Mouse (Mus musculus): ENCODE data around the gene Slc39a10. TPM values are rescaled to one million over a fixed set of nuclear protein-coding genes. Genes with fewer than 3 reads are reported as not detected.

Gene Slc39a10
- polyA plus RNA-seq, 1 experiment, result 0.96 TPM

- Histone ChIP-seq H3K27ac (ENCODE audit: insufficient read depth, low read depth, low read length) (no peak overlapping the region), H3K27me3 (ENCODE audit: control insufficient read depth, insufficient read depth, low read length) (no peaks in the 10 kb centered on the region)
- 24% methylated on average over 4 of the region's 4 CpGs for WGBS
These were observed 3.9 kb downstream of the Slc39a10 start for GRCm38 (mm10) chr1:46888726-46889125.

GRCm38 (mm10) chr1:46888324-46888723 lies 4.3 kb downstream of the Slc39a10 start:
- H3K4me3 ChIP-seq (ENCODE audit: low read depth, low read length), result no peak overlapping the region
- WGBS, result 20% methylated on average over 2 of the region's 2 CpGs
- no peak overlapping the region for H3K27ac ChIP-seq (ENCODE audit: insufficient read depth, low read depth, low read length)
- TF ChIP-seq POLR2A (IDR thresholded peaks at IDR 0.05; ENCODE audit: low read depth, low read length), result no peak
- TF ChIP-seq CTCF (IDR thresholded peaks at IDR 0.05; ENCODE audit: extremely low read depth, insufficient read length, insufficient replicate concordance, low read depth, low read length), result no peak
- no peaks in the 10 kb centered on the region for H3K27me3 ChIP-seq (ENCODE audit: control insufficient read depth, insufficient read depth, low read length)
- H3K36me3 ChIP-seq (ENCODE audit: control insufficient read depth, insufficient read depth, low read length), result no peaks in the 10 kb centered on the region
- no peaks in the 10 kb centered on the region for H3K4me1 ChIP-seq (ENCODE audit: control insufficient read depth, insufficient read depth, insufficient read length, low read length)

More at GRCm38 (mm10) chr1:46888726-46889125, 3.9 kb downstream of the Slc39a10 start:
- Histone ChIP-seq H3K4me1 (ENCODE audit: control insufficient read depth, insufficient read depth, insufficient read length, low read length) (no peaks in the 10 kb centered on the region), H3K4me3 (ENCODE audit: low read depth, low read length) (no peak overlapping the region), H3K36me3 (ENCODE audit: control insufficient read depth, insufficient read depth, low read length) (no peaks in the 10 kb centered on the region)
- TF ChIP-seq POLR2A (IDR thresholded peaks at IDR 0.05; ENCODE audit: low read depth, low read length) (no peak), CTCF (IDR thresholded peaks at IDR 0.05; ENCODE audit: extremely low read depth, insufficient read length, insufficient replicate concordance, low read depth, low read length) (no peak)

- no peaks in the 10 kb centered on the region for H3K36me3 ChIP-seq (ENCODE audit: control insufficient read depth, insufficient read depth, low read length)
These were observed 4.7 kb downstream of the Slc39a10 start for GRCm38 (mm10) chr1:46887908-46888307.

GRCm38 (mm10) chr1:46886091-46886490 lies 6.6 kb downstream of the Slc39a10 start:
- Histone ChIP-seq H3K4me1 (ENCODE audit: control insufficient read depth, insufficient read depth, insufficient read length, low read length) (no peaks in the 10 kb centered on the region), H3K27ac (ENCODE audit: insufficient read depth, low read depth, low read length) (no peak overlapping the region), H3K36me3 (ENCODE audit: control insufficient read depth, insufficient read depth, low read length) (no peaks in the 10 kb centered on the region), H3K27me3 (ENCODE audit: control insufficient read depth, insufficient read depth, low read length) (no peaks in the 10 kb centered on the region), H3K4me3 (ENCODE audit: low read depth, low read length) (no peak overlapping the region)
- no peak for TF ChIP-seq POLR2A (IDR thresholded peaks at IDR 0.05; ENCODE audit: low read depth, low read length)
- no peak for TF ChIP-seq CTCF (IDR thresholded peaks at IDR 0.05; ENCODE audit: extremely low read depth, insufficient read length, insufficient replicate concordance, low read depth, low read length)
- 45% methylated on average over 9 of the region's 9 CpGs for WGBS

More at GRCm38 (mm10) chr1:46887908-46888307, 4.7 kb downstream of the Slc39a10 start:
- WGBS, result 21% methylated on average over 6 of the region's 6 CpGs
- Histone ChIP-seq H3K4me1 (ENCODE audit: control insufficient read depth, insufficient read depth, insufficient read length, low read length) (no peaks in the 10 kb centered on the region), H3K27me3 (ENCODE audit: control insufficient read depth, insufficient read depth, low read length) (no peaks in the 10 kb centered on the region), H3K27ac (ENCODE audit: insufficient read depth, low read depth, low read length) (no peak overlapping the region), H3K4me3 (ENCODE audit: low read depth, low read length) (no peak overlapping the region)
- TF ChIP-seq POLR2A (IDR thresholded peaks at IDR 0.05; ENCODE audit: low read depth, low read length), result no peak
- TF ChIP-seq CTCF (IDR thresholded peaks at IDR 0.05; ENCODE audit: extremely low read depth, insufficient read length, insufficient replicate concordance, low read depth, low read length), result no peak

GRCm38 (mm10) chr1:46885231-46885630 lies 7.4 kb downstream of the Slc39a10 start:
- 11% methylated on average over 3 of the region's 3 CpGs for whole genome bisulfite sequencing
- Histone ChIP-seq H3K36me3 (ENCODE audit: control insufficient read depth, insufficient read depth, low read length) (no peaks in the 10 kb centered on the region), H3K27ac (ENCODE audit: insufficient read depth, low read depth, low read length) (no peak overlapping the region), H3K4me1 (ENCODE audit: control insufficient read depth, insufficient read depth, insufficient read length, low read length) (no peaks in the 10 kb centered on the region), H3K4me3 (ENCODE audit: low read depth, low read length) (no peak overlapping the region), H3K27me3 (ENCODE audit: control insufficient read depth, insufficient read depth, low read length) (no peaks in the 10 kb centered on the region)
- TF ChIP-seq CTCF (IDR thresholded peaks at IDR 0.05; ENCODE audit: extremely low read depth, insufficient read length, insufficient replicate concordance, low read depth, low read length) (no peak), POLR2A (IDR thresholded peaks at IDR 0.05; ENCODE audit: low read depth, low read length) (no peak)

- no peak for TF ChIP-seq POLR2A (IDR thresholded peaks at IDR 0.05; ENCODE audit: low read depth, low read length)
- TF ChIP-seq CTCF (IDR thresholded peaks at IDR 0.05; ENCODE audit: extremely low read depth, insufficient read length, insufficient replicate concordance, low read depth, low read length), result no peak
- no peak overlapping the region for H3K4me3 ChIP-seq (ENCODE audit: low read depth, low read length)
- no peaks in the 10 kb centered on the region for H3K4me1 ChIP-seq (ENCODE audit: control insufficient read depth, insufficient read depth, insufficient read length, low read length)
These were observed 12.7 kb downstream of the Slc39a10 start for GRCm38 (mm10) chr1:46879951-46880350.

GRCm38 (mm10) chr1:46873770-46874169 lies 18.9 kb downstream of the Slc39a10 start:
- H3K27me3 ChIP-seq (ENCODE audit: control insufficient read depth, insufficient read depth, low read length), result no peaks in the 10 kb centered on the region
- H3K4me3 ChIP-seq (ENCODE audit: low read depth, low read length), result no peak overlapping the region
- H3K27ac ChIP-seq (ENCODE audit: insufficient read depth, low read depth, low read length), result no peak overlapping the region
- no peaks in the 10 kb centered on the region for H3K36me3 ChIP-seq (ENCODE audit: control insufficient read depth, insufficient read depth, low read length)
- no peak for TF ChIP-seq CTCF (IDR thresholded peaks at IDR 0.05; ENCODE audit: extremely low read depth, insufficient read length, insufficient replicate concordance, low read depth, low read length)
- no peak for TF ChIP-seq POLR2A (IDR thresholded peaks at IDR 0.05; ENCODE audit: low read depth, low read length)
- no peaks in the 10 kb centered on the region for H3K4me1 ChIP-seq (ENCODE audit: control insufficient read depth, insufficient read depth, insufficient read length, low read length)
- WGBS, result 63% methylated on average over 3 of the region's 3 CpGs

More at GRCm38 (mm10) chr1:46879951-46880350, 12.7 kb downstream of the Slc39a10 start:
- Histone ChIP-seq H3K36me3 (ENCODE audit: control insufficient read depth, insufficient read depth, low read length) (no peaks in the 10 kb centered on the region), H3K27ac (ENCODE audit: insufficient read depth, low read depth, low read length) (no peak overlapping the region), H3K27me3 (ENCODE audit: control insufficient read depth, insufficient read depth, low read length) (no peaks in the 10 kb centered on the region)

All from small intestine, adult 2 months (tissue).